40 mouse cellular contexts compared by ENCODE assay signal in the genomic region with DNA sequence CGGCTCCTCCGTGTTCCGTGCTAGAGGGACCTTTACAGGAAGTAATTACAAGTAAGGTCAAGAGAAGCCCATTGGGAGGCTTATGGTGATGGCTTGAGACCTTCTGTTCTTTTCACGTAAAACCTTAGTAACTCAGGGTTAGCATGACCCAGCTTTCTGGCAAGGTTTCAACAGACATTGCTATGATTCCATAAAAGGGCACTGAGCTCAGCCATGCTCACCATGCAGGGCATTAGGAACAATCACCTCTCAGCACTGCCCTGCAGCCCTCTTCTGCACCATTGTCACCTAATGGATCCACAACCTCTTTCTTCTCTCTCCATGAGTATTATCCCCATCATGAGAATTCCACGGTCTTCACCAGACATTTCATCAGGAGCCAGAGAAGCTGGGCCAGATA. TPM values are rescaled to one million over a fixed set of nuclear protein-coding genes. Genes with fewer than 3 reads are reported as not detected.
A peak's percentile ranks its signal among the peaks of the same experiment; 100 is the strongest.
DNase-seq lines count a peak whose midpoint lies in the region; ATAC-seq and TF ChIP-seq lines count a peak whose summit lies in the region.
"Had no signal": no experiment of that assay in that cellular context is flagged by ENCODE, and none has a peak within 500 bp of the region (broad histone marks: within the 10 kb centered on the region; RNA-seq: fewer than 3 reads in every experiment).

No protein-coding gene starts in this region.

- intact Hi-C loops in heart, postnatal 36 days (cut with DNase I), result no loop called here

- 41% methylated on average over 5 of the region's 5 CpGs for WGBS in lung, embryonic 15.5 days
- WGBS in stomach, embryonic 16.5 days, result 48% methylated on average over 5 of the region's 5 CpGs

- no peak overlapping the region for H3K4me2 ChIP-seq in lung, embryonic 15.5 days
- H3K4me2 ChIP-seq in stomach, embryonic 16.5 days (ENCODE audit: low read depth, low read length), result no peak overlapping the region
- H3K4me2 ChIP-seq: heart, embryonic 11.5 days; hindbrain, embryonic 13.5 days; limb, embryonic 15.5 days; liver, embryonic 13.5 days; midbrain, embryonic 13.5 days; neural tube, embryonic 13.5 days had no signal

- H3K4me3 ChIP-seq in lung, embryonic 15.5 days, result no peak overlapping the region
- no peak overlapping the region for H3K4me3 ChIP-seq in embryonic fibroblast, embryonic 13.5 days (ENCODE audit: insufficient read depth, low read length)
- H3K4me3 ChIP-seq in stomach, embryonic 16.5 days (replicated peaks; ENCODE audit: low read length), result no peak overlapping the region
- H3K4me3 ChIP-seq: hindbrain, embryonic 13.5 days; limb, embryonic 10.5 days; limb, embryonic 15.5 days; liver, embryonic 13.5 days; midbrain, embryonic 13.5 days; neural tube, embryonic 13.5 days had no signal

- H3K9ac ChIP-seq in lung, embryonic 15.5 days, result no peak overlapping the region
- H3K9ac ChIP-seq in stomach, embryonic 16.5 days (ENCODE audit: low read length), result no peak overlapping the region
- H3K9ac ChIP-seq: hindbrain, embryonic 13.5 days; limb, embryonic 15.5 days; liver, embryonic 13.5 days; midbrain, embryonic 13.5 days; neural tube, embryonic 13.5 days had no signal

- TF ChIP-seq POLR2A in embryonic fibroblast, embryonic 13.5 days (IDR thresholded peaks at IDR 0.05; ENCODE audit: low read depth, low read length), result no peak

- no peak for TF ChIP-seq CTCF in embryonic fibroblast, embryonic 13.5 days (IDR thresholded peaks at IDR 0.05; ENCODE audit: borderline replicate concordance, insufficient read depth, low read length)

- H3K27ac ChIP-seq in lung, embryonic 15.5 days, result no peak overlapping the region
- peak overlapping the region; percentile 43; the same call in 1 of the 2 replicates for H3K27ac ChIP-seq in embryonic fibroblast, embryonic 13.5 days (ENCODE audit: insufficient read depth, low read length)
- no peak overlapping the region for H3K27ac ChIP-seq in stomach, embryonic 16.5 days (ENCODE audit: low read length)
- H3K27ac ChIP-seq: hindbrain, embryonic 13.5 days; limb, embryonic 10.5 days; limb, embryonic 15.5 days; liver, embryonic 13.5 days; macrophage; midbrain, embryonic 13.5 days; neural tube, embryonic 13.5 days had no signal

- peak; percentile 72 for DNase-seq in heart, adult 11 months
- DNase-seq in heart, postnatal 36 days, result no peak
- no peak for DNase-seq in lung, postnatal 25 days (ENCODE audit: low spot score)
- DNase-seq in testis, postnatal 14 days (ENCODE audit: low spot score), result no peak
- DNase-seq: cerebellum, adult 18-20 months; cerebellum, postnatal 14 days; gastrocnemius, postnatal 25 days; heart, adult 18-20 months; heart, postnatal 4 days; kidney, adult 18-20 months; layer of hippocampus, adult 9-11 months; liver, embryonic 13.5 days; lung, adult 18-20 months; retina, postnatal 1 day; right cerebral cortex, postnatal 14 days; thymus, postnatal 4 days had no signal

- H3K9me3 ChIP-seq in lung, embryonic 15.5 days, result no peaks in the 10 kb centered on the region
- no peaks in the 10 kb centered on the region for H3K9me3 ChIP-seq in stomach, embryonic 16.5 days (replicated peaks; ENCODE audit: control insufficient read depth, low read length)
- H3K9me3 ChIP-seq: hindbrain, embryonic 13.5 days; limb, embryonic 10.5 days; limb, embryonic 15.5 days; liver, embryonic 13.5 days; midbrain, embryonic 13.5 days; neural tube, embryonic 13.5 days had no signal

- no peaks in the 10 kb centered on the region for H3K27me3 ChIP-seq in lung, embryonic 15.5 days
- H3K27me3 ChIP-seq in stomach, embryonic 16.5 days (ENCODE audit: control insufficient read depth, insufficient read depth, low read length), result no peaks in the 10 kb centered on the region
- H3K27me3 ChIP-seq: CH12.LX; hindbrain, embryonic 13.5 days; limb, embryonic 15.5 days; liver, embryonic 13.5 days; midbrain, embryonic 13.5 days; neural tube, embryonic 13.5 days had no signal

- H3K36me3 ChIP-seq in lung, embryonic 15.5 days, result no peaks in the 10 kb centered on the region
- H3K36me3 ChIP-seq in stomach, embryonic 16.5 days (ENCODE audit: control insufficient read depth, insufficient read depth, low read length), result no peaks in the 10 kb centered on the region
- H3K36me3 ChIP-seq: hindbrain, embryonic 13.5 days; limb, embryonic 10.5 days; limb, embryonic 15.5 days; liver, embryonic 13.5 days; midbrain, embryonic 13.5 days; neural tube, embryonic 13.5 days had no signal

- 0 out of 2 replicates have a peak, but pooled peaks have one; percentile 46 for ATAC-seq in lung, embryonic 15.5 days (ENCODE audit: borderline replicate concordance, extremely low read depth, low FRiP score, low TSS enrichment)
- peak; percentile 17; the same call in 1 of the 2 replicates for ATAC-seq in stomach, embryonic 16.5 days (ENCODE audit: insufficient read depth, low FRiP score)
- ATAC-seq: forebrain, embryonic 14.5 days; midbrain, embryonic 13.5 days had no signal

- no peaks in the 10 kb centered on the region for H3K4me1 ChIP-seq in lung, embryonic 15.5 days
- H3K4me1 ChIP-seq in embryonic fibroblast, embryonic 13.5 days (ENCODE audit: control insufficient read depth, insufficient read depth, low read length), result peaks cover 4% of the 10 kb centered on the region; the same call in 1 of the 2 replicates
- 0 out of 2 replicates have a peak, but pooled peaks cover 5% of the 10 kb centered on the region for H3K4me1 ChIP-seq in stomach, embryonic 16.5 days (ENCODE audit: control insufficient read depth, insufficient read depth, low read length)
- H3K4me1 ChIP-seq: hindbrain, embryonic 13.5 days; limb, embryonic 10.5 days; limb, embryonic 15.5 days; midbrain, embryonic 13.5 days; neural tube, embryonic 13.5 days had no signal

RNA-seq across cellular contexts. Expression of a gene that starts 12.7 kb away (rescaled TPM):
- total RNA-seq in heart, postnatal 36 days (2021), result not detected
- not detected in 2 replicates for polyA plus RNA-seq in lung, embryonic 15.5 days (2015; fragmentation: Nextera tagmentation; extraction: Ambion mirVana)
- polyA plus RNA-seq in embryonic fibroblast, embryonic 13.5 days (2011; ENCODE audit: insufficient read length, low read depth, missing spikeins), result not detected in 2 replicates
- polyA plus RNA-seq in stomach, embryonic 16.5 days (2015; fragmentation: Nextera tagmentation; extraction: Ambion mirVana), result not detected in 2 replicates
- total RNA-seq: CH12.LX; ES-E14; gastrocnemius, adult 18-20 months; gastrocnemius, postnatal 25 days; heart, adult 18-20 months; heart, postnatal 4 days; left cerebral cortex, postnatal 10 days; megakaryocyte-erythroid progenitor cell, adult 5-6 weeks had no signal
- polyA plus RNA-seq: C2C12; embryonic facial prominence, embryonic 11.5 days; forebrain, embryonic 14.5 days; frontal cortex, adult 2 months; heart, embryonic 11.5 days; heart, embryonic 16.5 days; hindbrain, embryonic 13.5 days; kidney, embryonic 16.5 days; limb, embryonic 10.5 days; limb, embryonic 15.5 days; liver, embryonic 13.5 days; macrophage; midbrain, embryonic 13.5 days; neural tube, embryonic 13.5 days; small intestine, adult 2 months; stomach, embryonic 14.5 days; thymus, postnatal 0 days had no signal

RNA-seq across cellular contexts. Expression of a gene that starts 45.5 kb away (rescaled TPM):
- 10 to 100 TPM; 71.9 to 73.1 TPM for total RNA-seq in heart, postnatal 36 days (2021)
- polyA plus RNA-seq in lung, embryonic 15.5 days (2015; fragmentation: Nextera tagmentation; extraction: Ambion mirVana), result 61.9 and 62.1 TPM in 2 replicates
- polyA plus RNA-seq in embryonic fibroblast, embryonic 13.5 days (2011; ENCODE audit: insufficient read length, low read depth, missing spikeins), result 146 and 157 TPM in 2 replicates
- 50.9 and 58.3 TPM in 2 replicates for polyA plus RNA-seq in stomach, embryonic 16.5 days (2015; fragmentation: Nextera tagmentation; extraction: Ambion mirVana)
